Mouse (Mus musculus): Measurements from ENCODE around the gene Tmeff2. TPM values are rescaled to one million over a fixed set of nuclear protein-coding genes. Genes with fewer than 3 reads are reported as not detected.
A peak's percentile ranks its signal among the peaks of the same experiment; 100 is the strongest.

Tmeff2 gene
- total RNA-seq, 4 experiments from 2014 or later: 45.6 to 51.2 (median 48.4) TPM

DNA sequence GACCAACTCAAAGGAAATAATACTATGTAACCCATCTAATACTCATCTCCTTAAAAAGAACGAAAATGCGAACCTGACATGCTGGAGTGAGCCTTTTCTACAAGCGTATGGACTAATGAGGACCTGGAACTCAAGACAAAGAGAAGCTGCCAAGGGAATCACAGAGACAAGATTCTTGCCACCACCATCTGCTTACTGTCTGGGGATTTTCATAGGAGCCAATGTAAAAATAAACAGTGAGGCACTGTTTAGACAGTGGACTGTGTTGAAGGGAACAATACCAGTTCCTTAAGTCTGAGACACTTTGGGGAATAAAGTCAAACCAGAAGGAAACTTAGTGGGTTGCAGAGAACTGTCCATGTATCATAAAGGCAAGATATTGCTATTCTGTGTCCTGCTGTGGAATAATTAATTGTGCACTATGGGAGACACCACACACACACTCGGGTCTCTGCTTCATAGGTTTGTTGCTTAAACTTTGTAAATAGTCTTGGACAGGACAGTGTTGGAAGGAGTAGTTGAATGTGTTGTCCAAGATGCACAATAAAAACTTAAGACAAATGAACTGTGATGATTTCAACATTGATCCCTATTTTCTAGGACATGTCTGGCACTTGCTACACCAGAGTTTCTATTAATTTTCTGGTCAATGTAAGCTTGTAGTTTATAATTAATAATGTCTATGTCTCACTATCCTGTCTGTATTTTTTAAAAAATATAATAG, 79.1 kb downstream of the Tmeff2 start:
- DNase-seq (ENCODE audit: low spot score in 2 of 2): no peak

DNA sequence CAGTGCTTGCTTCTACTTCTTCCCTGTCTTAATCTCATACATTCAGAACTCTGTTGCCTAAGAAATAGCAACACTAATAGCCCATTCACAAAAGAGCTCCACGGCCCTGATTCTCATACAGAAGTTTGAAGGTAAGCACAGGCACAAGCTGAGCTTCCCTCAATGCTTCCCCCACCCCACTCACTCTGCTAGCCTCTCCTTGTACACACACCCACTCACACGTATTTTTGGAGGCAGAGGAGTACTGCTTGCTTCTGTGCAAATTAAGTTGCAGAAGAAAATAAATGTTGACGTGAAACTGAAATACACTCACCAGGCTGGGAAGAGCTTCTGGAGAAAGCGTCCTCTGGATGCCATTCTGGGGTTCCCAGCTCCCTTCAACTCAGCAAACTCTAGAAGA, 80.1 kb downstream of the Tmeff2 start:
- peak; percentile 21 to 85 for DNase-seq (ENCODE audit: low spot score in 2 of 2)

DNA sequence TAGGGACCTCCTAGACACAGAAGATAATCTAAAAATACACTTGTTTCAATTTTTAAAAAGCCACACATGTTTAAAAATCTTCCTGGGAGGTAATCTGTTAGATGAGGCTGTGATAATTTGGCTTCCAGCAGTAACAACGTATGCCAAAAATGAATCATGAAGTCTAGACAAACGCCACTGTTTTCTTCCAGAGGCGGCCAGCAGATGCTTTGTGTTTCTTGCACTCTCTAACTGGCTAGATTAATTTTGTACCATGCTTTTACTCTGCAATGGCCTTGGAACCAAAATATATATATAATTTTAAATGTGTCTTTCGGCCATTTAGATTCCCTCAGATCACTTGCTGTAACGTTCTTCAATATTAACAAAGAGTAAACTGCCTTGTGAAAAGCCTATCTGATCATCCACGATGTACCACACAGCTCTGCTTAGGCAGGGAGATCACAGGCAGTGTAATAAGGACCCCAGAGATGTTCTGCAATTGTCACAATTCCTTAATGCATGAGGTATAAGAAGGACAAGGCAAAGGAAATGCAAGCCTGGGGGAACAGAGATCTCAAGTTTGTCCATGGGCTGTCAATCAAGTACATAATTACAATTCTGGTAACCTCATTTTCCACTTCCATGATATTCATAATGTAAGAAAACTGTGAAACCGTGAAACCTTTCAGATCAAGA, 80.8 kb downstream of the Tmeff2 start:
- DNase-seq (ENCODE audit: low spot score in 2 of 2): no peak

DNA sequence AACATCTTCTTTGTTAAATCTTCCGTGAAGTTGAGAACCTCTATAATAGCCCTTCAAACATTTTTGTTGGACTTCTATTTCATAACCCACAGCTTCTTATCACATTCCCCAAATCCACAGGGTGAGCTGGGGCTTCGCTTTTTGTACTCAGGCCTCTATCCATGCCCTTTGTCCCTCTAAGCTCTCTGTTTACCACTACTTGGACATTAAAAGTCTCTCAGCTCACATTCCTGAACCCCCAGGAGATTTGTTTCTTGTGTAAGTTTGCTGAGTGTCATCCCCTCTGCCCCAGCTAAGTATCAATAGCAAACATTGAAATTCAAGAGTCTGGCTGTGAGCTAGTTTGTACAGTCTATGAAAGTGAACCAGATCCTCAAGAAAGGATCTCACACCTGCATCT, 90.2 kb downstream of the Tmeff2 start:
- no peak for DNase-seq (ENCODE audit: low spot score in 2 of 2)

DNA sequence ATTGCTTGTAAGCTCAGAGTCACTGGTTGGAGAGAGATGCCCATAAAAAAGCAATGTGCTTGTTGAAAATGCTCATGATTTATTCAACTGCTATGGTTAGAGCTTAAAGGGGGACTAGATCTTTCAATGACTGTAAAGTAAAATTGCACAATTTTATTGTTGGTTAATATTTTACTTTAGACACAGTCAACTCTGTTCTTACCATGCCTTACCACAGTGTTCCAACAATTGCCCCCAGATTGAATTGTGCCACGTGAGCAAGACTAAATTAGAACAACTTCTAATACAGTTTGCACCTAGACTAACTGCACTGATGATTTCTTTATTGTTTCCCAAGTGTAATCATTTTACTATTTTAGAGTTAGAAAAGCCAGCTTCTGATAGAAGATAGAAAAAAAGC, 94.1 kb downstream of the Tmeff2 start:
- DNase-seq (ENCODE audit: low spot score in 2 of 2): no peak

DNA sequence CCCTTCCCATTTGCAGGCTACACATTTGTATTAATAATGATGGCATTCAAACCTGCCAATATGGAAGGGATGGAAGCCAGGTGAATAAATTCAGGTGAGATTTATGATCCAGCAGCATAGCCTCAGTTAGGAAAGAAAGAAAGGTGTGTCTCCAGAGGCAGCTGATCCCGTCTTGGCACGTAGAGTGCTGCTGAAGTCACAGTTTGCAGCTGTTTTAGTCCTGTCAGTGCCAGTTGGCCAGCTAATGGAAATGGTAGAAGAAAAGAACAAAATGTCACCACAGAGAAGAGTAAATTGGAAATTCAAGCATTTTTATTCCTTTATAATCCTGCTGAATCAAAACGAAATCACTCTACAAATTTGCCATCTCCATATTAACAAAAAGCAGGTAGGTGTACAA, 99.3 kb downstream of the Tmeff2 start:
- no peak for DNase-seq (ENCODE audit: low spot score in 2 of 2)

DNA sequence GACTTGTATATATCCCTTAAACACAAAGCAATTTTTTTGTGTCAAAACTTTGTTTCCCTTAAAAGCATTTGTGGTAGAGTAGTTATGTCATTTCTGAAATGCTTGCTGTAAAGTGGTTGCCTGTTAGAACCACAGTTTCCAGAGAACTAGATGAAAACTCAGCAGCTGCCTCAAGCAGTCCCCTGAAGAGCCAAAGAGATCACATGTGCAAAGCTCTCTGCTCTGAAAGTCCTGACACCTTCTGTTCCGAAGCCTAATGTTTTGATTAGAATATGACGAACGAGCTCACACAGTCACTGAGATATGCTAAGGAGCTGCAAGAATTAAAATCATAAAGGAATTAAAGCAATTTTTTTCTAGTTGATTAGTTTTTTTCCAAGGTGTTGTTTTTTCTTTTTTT, 107.9 kb downstream of the Tmeff2 start:
- no peak for DNase-seq (ENCODE audit: low spot score in 2 of 2)

DNA sequence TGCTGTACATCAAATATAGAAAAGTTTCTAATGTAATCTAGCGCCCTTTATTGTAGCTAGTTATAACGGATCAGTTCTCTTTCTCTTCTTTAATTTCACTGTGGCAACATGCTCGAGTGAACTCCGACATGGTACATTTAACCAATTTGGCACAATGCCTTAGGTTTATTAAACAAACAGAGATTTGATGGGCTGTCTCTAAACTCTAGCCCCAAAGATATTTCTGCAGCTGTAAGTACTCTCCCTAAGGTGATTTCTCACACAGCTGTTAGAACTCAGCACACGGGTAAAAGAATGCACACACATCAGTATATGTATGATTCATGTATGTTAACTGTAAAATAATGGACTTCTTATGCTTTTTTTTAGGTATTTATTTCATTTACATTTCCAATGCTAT, 139.8 kb downstream of the Tmeff2 start:
- DNase-seq (ENCODE audit: low spot score in 2 of 2): no peak

DNA sequence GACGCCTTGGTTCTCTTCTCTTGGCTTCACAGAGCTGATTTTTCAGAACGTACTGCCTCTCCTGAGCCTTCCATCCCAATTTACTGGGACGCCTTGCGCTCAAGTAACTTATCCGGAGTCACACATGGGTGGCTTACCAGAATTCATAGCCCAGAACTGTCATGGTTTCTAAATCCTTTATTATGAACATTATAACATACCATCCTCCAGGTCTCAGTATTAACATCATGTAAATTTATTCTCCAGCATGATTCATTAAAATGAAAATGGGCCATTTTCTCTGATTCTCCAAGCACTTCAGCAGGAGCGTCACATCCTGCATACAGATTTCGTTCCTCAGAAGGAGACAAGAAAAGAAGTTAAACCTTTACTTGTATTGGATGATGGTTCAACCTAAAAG, 144.4 kb downstream of the Tmeff2 start:
- DNase-seq (ENCODE audit: low spot score in 2 of 2): no peak

DNA sequence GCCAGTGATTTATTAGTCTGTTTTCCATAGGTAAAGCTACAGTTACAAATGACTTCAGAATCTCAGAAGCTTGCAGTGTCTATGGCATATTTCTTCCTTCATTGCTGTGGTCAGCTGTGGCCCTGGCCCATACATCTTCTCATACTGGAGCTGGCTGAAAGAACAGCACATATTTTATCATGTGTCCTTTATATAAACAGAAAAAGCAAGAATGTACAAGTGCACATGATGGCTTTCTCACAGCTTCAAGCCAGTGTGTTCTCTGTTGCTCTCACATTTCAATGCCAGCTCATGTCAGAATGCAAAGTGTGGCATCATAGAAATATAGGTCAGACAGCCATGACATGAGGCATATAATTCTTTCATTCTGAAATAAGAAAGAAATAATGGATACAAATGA, 164.1 kb downstream of the Tmeff2 start:
- no peak for DNase-seq (ENCODE audit: low spot score in 2 of 2)

DNA sequence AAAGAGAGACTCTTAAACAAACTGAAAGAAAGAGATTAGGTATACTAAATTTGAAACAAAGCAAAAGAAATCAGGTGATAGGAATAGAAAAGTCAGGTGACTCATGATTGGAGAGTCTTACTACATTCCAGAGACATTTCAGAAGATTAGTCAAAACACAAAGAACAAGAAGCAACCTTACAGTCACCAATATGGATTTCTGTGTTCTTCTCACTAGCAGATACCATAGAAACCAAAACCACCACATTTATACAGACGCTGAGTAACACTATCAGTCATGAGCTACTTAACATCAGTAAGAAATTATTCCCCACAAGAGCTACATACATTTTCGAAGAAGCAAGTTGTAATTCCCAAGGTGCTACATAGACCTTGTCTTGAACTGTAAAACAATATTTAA, 165.2 kb downstream of the Tmeff2 start:
- DNase-seq (ENCODE audit: low spot score in 2 of 2): no peak

DNA sequence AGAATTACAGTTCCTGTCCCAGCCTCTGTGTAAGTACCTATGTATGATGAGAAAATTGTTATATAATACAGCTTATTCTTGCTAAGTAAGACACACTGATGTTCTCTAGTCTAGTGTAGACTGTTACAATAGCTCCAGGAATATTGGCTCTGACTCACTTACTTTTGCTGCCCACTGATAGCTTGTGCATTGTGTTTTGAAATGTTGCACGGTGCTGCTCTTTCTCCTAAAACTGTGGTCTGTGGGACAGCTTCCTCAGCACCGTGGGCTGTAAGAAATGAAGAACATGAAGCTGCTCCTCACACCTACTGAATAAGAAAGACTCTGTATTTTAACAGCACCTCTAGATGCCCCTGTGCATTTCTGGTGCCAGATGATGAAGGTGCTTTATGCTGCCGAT, 168.4 kb downstream of the Tmeff2 start:
- peak in 1 of 2 experiments; percentile 52 for DNase-seq (ENCODE audit: low spot score in 2 of 2)

DNA sequence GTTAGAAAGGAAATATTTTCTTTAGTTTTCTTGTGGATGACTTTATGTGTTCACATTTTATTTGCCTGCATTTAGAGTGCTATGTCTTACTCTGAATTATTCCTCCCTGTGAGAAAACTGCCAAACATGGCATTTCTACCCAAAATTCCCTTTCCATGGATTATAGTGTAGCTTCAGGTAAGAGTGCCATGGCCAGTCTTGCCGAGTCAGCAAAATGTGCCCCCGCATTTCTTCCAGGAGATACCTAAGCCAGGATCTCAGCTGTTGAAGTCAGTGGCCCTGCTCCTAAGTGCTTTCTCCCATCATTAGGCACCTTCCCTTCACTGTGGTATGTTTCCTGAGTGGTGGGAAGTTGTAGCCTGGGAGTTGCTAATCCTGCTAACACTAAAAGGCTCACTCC, 168.8 kb downstream of the Tmeff2 start:
- DNase-seq (ENCODE audit: low spot score in 2 of 2): no peak

DNA sequence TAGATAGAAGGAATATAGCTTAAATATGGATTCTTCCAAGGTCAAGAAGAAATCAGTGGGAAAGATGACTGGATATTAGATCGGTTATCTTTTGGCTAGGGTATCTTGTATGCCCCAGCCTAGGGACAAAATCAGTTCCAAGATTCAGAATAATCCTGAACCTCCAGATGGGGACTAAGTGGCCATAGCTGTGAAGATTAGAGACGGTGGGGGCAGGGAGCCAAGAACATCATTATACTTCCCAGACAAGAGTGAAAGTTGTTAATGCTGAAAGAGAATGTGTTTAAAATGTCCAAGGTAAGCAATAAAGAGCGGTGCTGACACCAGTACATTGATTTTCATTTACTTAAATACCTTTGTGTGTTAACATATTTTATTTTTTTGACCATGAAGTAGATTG, 173.6 kb downstream of the Tmeff2 start:
- DNase-seq (ENCODE audit: low spot score in 2 of 2): no peak

DNA sequence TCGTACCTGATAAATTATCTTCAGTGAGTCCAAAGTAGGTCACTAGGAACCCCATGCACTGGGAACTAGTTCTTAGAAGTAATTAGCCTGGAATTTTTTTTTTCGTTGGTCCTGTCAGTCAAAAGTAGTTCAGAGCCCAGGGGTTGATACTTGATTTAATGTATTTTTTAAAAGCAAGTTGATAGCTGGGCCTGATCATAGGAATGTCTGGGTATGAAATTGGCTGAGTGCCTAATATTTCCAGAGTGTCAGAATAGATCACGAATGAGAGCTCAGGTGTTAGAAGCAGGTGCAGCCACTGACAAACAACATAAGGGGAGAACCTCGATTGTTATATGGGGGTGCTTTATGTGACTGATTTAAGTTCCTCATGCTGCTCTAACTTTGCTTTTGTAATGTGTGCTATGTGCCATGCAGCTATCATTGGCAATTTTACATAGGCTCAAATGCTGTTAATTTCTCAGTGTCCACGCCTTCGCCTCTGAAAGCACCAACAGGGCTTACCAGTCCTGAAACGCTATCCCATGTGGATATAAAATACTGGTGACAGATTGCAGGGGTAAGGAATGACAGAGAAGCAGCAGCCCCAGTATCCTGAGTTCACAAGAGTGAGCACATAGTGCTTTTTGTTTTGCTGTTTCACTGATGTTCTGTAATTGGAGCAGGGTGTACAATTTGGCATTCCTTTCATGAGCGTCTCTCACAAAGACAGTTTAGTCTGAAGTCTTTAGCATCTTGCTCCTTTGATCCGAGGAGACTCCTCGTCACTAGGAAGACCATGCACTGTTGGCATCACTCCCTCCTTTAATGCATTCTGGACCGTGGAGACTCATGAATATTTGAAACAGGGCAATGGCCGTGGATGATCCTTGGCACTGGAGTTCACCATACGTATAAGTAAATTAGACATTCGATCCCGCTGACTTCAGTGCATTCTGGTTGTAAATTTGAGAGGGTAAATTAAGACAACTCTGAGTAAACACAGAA, 175.6 kb downstream of the Tmeff2 start:
- no peak for DNase-seq (ENCODE audit: low spot score in 2 of 2)

DNA sequence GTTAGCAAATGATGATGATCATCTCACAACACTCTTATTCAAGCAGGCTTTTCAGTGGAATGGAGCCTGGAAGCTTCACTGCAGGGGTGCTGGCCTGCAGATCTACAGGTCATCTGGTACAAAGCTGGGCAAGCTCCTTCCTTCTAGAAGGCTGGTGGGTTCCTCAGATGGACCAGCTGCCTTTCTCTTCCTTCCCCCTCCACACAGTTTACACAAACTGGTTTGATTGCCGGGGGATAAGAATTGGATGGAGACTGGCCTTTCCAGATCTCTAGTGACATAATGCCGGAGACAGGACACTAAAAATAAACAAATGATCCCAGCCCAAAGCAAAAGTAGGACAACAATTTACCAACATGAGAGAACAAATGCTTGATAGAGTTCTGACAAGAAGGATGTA, 188.5 kb downstream of the Tmeff2 start:
- DNase-seq (ENCODE audit: low spot score in 2 of 2): no peak

DNA sequence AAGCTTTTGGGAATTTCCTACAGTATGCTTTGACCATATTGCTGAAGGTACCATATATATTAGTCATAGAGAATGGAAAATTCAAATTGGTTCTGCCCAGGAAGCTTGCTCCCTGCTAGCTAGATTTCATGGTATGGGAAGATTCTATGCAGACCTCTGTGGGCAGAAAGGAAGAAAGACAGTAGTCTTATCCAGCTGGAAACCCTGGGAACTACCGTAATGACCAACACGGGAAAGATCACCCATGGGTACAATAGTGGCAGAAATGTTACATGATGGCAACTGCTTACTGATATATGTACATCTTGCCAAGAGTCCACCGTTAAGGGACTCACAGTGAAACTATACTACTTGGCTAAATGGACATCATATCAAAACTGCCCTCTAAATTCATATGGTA, 189.4 kb downstream of the Tmeff2 start:
- no peak for DNase-seq (ENCODE audit: low spot score in 2 of 2)

DNA sequence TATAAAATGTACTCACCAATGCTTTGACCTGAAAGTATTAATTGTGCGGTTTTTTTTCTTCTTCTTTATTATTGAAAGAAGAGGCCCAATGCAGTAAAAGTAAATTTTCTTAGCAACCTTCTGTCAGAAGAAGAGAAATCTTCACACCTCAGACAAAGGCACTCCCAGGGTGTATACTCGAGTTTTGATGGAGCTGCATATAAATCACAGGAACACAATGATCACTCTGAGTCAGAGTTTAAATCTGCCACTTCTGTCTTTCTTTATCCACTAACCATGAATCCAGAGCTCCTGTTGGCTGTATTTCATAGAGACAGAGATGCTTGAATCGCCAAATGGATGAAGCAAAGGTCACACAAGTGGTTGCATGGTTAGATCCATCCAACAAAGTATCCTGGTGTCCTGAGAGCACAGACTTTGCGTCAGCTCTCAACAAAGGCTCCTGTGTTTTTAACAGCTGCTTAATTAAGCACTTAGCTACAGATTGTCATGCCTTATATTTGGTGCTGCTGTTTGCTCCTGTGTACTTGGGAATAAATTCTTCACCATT, 189.8 kb downstream of the Tmeff2 start:
- no peak for DNase-seq (ENCODE audit: low spot score in 2 of 2)

DNA sequence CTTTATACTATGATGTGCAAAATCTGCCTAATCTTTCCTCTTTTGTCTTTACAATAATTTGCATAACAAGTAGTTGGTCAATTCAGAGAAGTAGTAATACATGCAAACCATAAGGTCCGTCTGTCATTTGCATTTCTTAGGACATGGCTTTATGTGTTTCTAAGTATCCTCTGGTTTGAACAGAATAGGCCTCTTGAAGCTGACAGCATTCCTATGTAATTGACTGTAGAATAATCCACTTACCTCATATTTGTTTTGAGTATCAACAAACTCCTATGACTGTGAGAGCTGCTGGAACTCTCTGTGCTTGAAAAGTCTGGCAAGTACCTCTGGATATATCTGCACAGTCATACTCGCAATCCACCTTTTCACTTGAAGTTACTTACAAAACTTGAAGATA, 194.3 kb downstream of the Tmeff2 start:
- DNase-seq (ENCODE audit: low spot score in 2 of 2): no peak

DNA sequence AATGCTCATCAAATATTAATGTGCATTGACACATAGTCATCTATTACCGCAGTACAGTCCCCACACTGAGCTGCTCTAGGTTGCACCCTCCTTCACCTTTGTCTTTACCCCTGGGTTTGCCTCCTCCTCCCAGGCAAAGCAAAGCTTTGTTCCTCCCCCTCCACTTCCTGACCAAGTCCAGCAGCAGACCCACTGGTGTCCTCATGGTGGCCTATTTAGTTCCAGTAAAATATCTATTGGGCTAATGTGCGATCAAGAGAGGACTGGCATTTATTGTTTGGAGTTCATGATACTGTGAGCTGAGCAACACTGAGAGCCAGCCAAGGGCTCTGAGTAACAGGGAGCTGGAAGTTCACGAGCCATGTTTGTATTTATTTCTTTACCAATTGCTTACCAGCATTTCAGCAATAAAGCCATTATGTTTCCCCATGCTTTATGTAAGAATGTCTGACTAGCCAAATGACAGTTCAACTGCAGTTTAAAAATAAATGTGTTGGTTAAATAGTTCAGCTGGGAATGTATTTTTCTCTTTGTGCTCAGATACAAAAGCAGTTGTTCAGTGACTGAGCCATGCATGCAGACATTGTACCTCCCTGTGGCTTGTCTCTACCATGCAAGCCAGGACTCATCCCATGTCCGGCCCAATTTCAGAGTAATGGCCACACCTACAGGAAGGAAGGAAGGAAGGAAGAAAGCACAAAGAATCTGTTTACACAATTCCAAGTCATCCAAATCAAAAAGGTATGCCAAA, 196.6 kb downstream of the Tmeff2 start:
- DNase-seq (ENCODE audit: low spot score in 2 of 2): no peak

DNA sequence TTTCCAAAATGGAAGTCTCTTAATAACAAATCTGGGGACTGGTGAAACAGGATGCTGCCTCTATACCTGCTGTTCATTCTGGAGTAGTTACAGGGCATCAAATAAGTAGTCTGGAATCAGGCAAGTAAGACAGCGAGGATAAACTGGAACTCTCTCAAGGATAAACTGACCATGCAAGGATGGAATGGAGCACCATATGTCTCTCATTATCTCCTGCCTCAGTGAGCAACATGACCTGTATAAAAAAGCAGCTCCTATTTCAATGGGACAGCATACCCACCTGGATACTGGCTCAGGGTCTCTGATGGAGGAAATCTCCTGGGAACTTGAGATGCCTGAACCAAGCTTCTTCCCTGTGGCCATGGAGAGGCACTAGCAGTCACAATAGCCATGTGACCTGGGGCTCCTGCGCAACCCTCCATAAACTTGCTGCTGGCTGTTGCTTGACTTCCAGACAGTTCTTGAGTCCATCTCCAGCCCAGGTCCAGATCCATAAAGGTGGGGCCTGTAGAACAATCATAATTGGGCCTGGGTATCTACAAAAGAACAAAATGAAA, 200.7 kb downstream of the Tmeff2 start:
- no peak for DNase-seq (ENCODE audit: low spot score in 2 of 2)

All from left cerebral cortex, adult 8-10 months (tissue).